Mouse (Mus musculus) layer of hippocampus, adult 18-20 months (tissue): ENCODE measurements around the gene Nubp1. TPM values are rescaled to one million over a fixed set of nuclear protein-coding genes. Genes with fewer than 3 reads are reported as not detected.

Experiments used
- DNase-seq, 2 experiments: peaks; one replicate each; pipeline ENCODE4 v3.0.0; 2022; ENCODE audit warnings: low spot score in 2 of 2
- total RNA-seq, 2 experiments: library from RNA; stranded (reverse); gene quantifications; 2 replicates each; pipeline ENCODE4 v1.2.3; 2021

Nubp1 gene
- total RNA-seq, 2 experiments from 2014 or later: 14.2 to 16.1 TPM

DNA sequence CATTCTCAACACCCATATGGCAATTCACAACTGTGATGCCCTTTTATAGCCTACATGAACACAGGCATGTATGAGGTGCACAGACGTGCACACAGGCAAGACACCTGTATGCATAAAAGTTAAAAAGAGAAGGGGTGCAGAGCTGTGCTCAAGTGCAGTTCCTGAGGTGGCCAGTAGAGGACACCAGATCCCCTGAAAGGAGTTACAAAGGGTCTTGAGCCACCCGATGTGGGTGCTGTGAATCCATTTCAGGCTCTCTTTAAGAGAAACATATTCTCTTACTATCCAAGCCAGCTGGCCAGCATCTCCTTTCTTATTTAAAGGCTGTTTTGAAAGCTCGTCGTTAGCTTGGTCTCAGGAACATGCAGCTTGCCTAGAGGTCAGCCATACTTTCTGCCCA is 5.1 kb downstream of the Nubp1 start:
- no peak for DNase-seq

GRCm38 (mm10) chr16:10417723-10418259 is 6.0 kb downstream of the Nubp1 start:
- DNase-seq: no peak

DNA sequence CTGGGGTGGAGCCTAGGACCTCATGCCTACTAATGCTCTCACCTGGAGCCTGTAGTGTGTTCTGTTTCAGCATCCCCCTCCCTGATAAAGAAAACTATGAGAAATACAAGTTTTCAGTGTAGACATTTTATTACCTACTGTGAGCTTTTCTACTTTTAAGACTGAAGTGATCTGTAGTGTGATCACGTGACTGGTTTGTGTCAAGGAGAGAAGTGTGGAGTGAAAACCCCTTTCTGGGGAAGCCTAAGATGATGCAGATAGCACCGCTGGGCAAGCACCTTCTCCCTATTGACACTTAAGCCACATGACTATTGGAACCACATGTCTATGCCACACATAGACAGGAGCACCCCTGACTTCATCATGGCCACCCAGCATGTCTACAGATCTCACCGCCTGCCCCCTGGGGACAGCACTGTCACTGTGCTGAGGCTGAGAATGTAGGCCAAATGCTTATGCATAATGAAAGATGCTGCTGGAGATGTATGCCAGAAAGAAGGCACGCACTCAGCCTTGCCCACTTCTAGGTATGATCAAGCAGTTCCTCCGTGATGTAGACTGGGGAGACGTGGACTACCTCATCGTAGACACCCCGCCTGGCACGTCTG is 8.8 kb downstream of the Nubp1 start:
- DNase-seq: no peak

GRCm38 (mm10) chr16:10431911-10432310 is 20.2 kb downstream of the Nubp1 start:
- DNase-seq: no peak

GRCm38 (mm10) chr16:10432387-10432786 is 20.6 kb downstream of the Nubp1 start:
- peak in 1 of 2 experiments; percentile 33 for DNase-seq

- no peak for DNase-seq
These were observed 21.6 kb downstream of the Nubp1 start for GRCm38 (mm10) chr16:10433344-10433743.

DNA sequence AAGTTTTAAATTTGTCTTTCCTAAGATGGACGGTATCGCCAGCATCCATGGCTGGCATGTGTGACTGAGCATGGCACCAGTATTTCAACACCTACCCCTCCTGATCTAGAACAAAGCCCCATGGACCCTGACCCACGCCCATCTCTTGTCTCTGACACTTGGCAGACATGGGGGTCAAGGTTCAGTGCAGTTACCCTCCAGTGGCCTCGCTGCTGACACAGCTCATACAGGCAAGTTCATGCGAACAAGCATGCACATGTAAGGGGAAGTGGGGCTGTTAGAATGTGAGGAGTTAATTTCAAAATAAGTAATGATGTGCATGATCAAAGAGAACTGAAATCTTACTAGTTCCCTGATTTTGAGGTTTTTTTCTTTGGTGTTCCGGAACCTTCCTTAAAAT is 24.4 kb downstream of the Nubp1 start:
- DNase-seq: no peak

GRCm38 (mm10) chr16:10438055-10438454 is 26.3 kb downstream of the Nubp1 start:
- DNase-seq: no peak

- no peak for DNase-seq
These were observed 29.6 kb downstream of the Nubp1 start for GRCm38 (mm10) chr16:10441328-10441727.

- no peak for DNase-seq
These were observed 30.0 kb downstream of the Nubp1 start for GRCm38 (mm10) chr16:10441761-10442160.

- peak in 1 of 2 experiments; percentile 47 for DNase-seq
These were observed 32.0 kb downstream of the Nubp1 start for GRCm38 (mm10) chr16:10443723-10444122.

- DNase-seq: no peak
These were observed 35.0 kb downstream of the Nubp1 start for GRCm38 (mm10) chr16:10446573-10447263.

- peak; percentile 85 to 95 for DNase-seq
These were observed 35.5 kb downstream of the Nubp1 start, which contains the start of gene Tvp23a for GRCm38 (mm10) chr16:10447264-10447594. Tvp23a (minus strand) TSS chr16:10447362.

- no peak for DNase-seq
These were observed 36.0 kb downstream of the Nubp1 start for GRCm38 (mm10) chr16:10447781-10448180.

GRCm38 (mm10) chr16:10448931-10449330 is 37.2 kb downstream of the Nubp1 start:
- no peak for DNase-seq

GRCm38 (mm10) chr16:10451906-10452305 is 40.2 kb downstream of the Nubp1 start:
- DNase-seq: no peak

DNA sequence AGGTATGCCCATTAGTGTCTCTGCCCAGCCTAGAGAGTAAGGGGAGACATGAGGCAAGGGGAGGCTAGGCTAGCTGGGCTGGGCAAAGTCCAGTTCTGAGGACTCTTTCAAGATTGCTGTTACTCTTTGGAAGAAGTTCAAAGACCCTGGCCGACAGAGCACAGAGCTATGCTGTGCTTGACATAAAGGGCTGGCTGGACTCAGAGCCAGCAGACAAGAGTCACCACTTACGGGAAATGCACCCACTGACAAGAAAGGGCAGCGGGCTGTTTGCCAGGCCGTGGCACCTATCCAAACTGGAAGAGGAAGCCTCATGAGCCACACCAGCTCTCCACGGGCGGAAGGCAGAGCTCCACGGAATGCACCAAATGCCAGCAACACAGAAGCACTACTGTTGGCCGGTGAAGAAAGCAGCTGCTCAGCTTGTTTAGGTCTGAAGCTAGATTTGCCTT is 40.7 kb downstream of the Nubp1 start:
- DNase-seq: peak in 1 of 2 experiments; percentile 56

- no peak for DNase-seq
These were observed 42.3 kb downstream of the Nubp1 start for GRCm38 (mm10) chr16:10453872-10454582.

DNA sequence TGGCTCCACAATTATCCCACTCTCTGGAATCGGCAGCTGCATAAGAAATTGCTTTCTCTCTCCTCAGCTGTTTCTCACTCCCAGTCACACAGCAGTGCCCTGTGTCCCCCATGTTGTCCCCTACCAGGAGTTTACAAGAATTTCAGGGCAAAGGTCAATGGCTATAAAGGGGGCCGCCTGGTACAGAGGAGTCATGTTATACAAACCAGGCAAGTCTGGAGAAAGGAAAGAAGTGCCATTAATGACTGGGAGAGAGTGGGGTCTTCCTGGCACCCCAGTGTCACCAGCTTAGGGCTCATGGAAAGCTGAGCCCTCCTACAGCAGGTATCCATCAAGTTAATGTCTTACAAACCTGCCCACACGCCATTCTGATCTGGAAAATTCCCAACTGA is 42.8 kb downstream of the Nubp1 start:
- DNase-seq: no peak

GRCm38 (mm10) chr16:10460188-10460587 is 48.4 kb downstream of the Nubp1 start:
- DNase-seq: no peak

DNA sequence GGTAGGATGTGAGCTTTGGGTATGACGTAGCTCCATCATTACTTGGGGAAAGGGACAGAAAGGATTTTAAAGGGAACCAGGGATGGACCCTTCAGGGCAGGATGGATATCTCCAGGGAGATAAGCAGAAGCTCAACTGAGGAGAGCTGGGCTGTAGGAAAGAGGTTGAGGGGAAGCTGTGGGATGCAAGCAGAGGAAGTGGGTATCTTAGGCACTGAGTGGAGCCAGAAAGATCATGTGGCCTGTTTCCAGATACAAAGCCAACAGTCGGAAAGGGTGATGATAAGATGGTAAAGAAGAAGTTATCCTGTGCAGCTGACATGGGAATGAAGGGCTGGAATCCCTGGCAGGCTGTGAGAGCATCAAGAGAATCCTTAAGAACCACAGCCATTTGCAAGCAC is 49.4 kb downstream of the Nubp1 start:
- DNase-seq: no peak
